Mouse (Mus musculus) retina, embryonic 14.5 days (tissue): ENCODE data around the gene Gpr84.
A peak's percentile ranks its signal among the peaks of the same experiment; 100 is the strongest.

Experiments
- DNase-seq: peaks from one replicate; pipeline ENCODE4 v3.0.0-alpha.2; 2015; ENCODE audit warnings: low spot score

Gene Gpr84

GRCm38 (mm10) chr15:103305792-103306645, 4.4 kb downstream of the Gpr84 start:
- no peak for DNase-seq

DNA sequence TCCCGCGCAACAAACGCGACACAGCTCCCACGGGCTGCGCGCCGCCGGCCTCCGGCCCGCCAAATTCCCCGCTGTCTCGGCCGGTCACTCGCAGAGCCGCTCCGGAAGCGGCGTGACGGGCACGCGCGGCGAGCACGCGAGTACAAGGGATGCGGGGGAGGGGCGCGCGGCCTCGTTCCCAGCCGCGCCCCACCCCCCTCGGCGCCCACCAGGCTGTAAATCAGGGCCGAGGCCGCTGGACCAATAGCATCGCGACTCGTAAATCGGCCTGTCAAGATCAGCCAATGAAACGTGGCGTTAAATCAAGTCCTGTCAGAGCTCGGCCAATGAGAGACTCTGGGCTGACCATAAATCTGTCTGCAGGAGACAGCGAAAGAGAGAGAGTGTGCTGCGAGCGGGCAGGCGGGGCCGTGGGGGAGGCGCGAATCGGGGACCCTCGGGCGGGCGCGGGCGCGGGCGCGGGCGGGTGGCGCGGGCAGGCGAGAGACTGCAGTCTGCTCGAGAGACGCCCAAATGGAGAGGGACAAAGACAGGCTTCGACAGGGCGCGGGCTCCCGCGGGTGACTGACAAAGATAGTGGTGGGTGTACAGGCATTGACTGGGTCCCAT, 5.2 kb downstream of the Gpr84 start:
- peak; percentile 98 for DNase-seq

- peak; percentile 47 for DNase-seq
Measured at GRCm38 (mm10) chr15:103304616-103304969, 5.8 kb downstream of the Gpr84 start.

DNA sequence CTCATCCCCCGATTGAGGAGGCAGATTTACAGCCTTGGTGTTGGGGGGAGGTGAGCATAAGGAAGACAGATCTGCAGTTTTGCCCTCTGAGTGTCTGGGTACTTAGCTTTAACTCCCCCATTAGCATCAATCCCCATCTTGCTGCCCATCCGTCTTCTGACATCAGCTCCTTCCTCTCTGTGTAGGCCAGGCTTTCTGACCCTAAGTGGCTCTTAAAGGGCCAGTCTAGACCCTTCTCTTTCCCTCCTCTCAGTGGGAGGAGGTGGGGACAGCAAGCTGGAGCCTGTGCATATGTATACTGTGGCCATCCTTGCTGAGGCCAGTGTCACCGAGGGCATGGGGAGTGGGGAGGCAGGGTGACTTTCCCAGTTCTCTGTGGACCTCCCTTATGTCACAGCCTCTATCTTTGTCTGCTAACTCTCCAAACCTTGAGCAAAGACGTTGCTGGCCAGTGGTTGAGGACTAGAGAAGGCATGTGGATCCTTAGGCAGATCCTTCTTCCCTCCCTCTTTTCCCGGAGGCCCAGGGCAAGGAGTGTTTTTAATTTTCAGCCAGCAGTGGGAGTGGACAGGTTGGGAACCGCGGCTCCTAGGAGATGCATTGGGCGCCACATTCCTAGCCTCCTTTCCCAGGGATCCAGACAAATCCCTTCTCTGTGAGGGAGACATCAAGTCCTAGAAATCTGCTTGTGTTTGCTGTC, 6.3 kb downstream of the Gpr84 start:
- no peak for DNase-seq

- DNase-seq: no peak
Measured at GRCm38 (mm10) chr15:103302341-103303021, 7.9 kb downstream of the Gpr84 start.

- no peak for DNase-seq
Measured at GRCm38 (mm10) chr15:103301547-103302340, 8.7 kb downstream of the Gpr84 start.

DNA sequence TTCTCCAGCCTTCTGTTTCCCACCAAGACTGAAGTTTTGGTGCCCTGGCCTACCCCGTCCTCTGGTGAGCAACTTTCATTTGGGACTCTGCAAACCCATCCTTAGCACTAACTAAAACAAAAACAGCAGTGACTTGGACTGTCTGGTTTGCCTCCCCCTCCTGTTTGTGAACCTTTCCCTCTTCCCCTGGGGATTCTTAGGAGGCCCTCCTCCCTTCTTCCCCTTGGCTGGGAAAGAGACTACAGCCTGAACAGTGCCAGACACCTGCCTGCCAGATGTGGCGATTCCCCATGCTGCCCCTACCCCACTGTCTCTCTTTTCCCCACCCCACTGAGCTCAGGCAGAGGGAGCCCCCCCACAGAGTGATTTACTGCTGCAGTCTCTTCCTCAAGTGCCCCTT, 9.4 kb downstream of the Gpr84 start:
- DNase-seq: no peak

DNA sequence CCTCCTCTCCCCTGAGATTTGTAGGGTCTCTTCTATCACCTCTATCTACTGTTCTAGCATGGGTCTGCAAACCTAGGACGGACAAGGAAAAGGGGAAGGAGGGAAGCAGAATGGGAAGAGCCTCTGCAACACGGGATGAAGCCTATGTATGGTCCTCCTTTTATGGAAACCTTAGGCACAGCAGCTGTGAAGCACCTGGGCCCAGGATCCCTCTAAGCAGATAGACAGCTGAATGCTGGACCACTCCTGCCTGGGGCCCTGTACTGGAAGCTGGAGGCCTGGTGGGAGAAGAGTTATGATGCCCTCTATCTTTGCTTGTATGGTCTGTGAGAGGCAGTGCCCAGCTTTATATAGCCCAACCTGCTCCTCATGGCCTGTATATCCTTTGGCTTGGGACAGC, 9.9 kb downstream of the Gpr84 start:
- DNase-seq: no peak

DNA sequence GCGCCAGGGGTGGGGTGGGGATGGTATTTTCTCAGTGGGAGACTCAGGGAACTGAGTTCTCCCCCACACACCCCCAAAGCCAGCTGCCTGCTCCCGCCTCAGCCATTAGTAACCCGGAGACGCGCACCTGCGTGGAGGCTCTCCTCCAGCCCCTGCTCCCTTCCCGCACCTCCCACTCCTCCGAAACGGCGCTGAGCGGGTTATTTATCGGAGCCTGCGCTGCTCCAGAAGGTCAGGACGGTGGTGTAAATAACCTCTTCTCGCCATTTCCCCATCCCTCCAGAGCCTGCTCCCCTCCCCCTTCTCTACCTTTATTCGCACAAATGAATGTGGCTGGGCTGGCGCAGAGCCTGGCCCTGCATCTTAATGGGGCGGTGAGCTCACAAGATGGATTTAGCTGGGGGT, 10.3 kb downstream of the Gpr84 start:
- no peak for DNase-seq

GRCm38 (mm10) chr15:103299644-103300043, 10.8 kb downstream of the Gpr84 start:
- no peak for DNase-seq

GRCm38 (mm10) chr15:103298861-103299616, 11.4 kb downstream of the Gpr84 start:
- no peak for DNase-seq

DNA sequence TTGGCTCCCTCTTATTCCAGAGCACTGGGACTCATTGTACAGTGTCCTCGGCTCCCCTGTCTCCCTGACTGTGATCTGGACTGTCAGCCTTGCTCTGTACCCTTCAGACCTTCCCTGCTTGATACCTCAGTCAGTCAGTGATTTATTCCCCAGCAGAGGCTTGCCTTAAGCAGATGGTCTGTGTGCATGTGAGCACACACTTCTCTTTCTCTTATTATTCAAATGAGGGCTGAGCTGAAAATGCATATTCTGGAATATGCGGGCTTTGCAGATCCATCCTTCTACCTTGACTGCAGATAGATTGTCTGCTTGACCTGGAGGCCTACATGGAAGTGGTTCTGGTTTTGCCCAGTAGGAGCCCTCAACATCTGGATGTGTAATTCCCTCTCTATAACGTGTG, 12.4 kb downstream of the Gpr84 start:
- DNase-seq: no peak

DNA sequence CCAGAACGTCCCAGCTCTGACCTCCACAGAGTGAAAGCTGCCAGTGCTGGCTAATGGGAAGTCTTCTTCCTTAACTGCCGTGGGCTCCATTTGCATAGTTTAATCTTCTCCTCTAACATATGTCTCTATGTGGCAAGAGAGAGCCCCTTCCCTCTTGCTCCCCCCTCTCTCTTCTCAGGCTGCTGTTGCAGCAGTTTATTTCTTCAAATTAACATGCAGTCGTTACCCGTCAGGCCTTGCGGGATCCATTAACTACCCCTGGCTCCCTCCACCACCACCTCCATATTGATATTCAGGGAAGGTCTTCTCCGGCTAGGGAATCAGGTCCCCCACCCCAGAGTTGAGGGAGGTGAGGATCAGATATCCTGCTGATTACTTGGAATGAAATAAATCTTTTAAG, 13.1 kb downstream of the Gpr84 start:
- DNase-seq: no peak

GRCm38 (mm10) chr15:103295851-103296250, 14.6 kb downstream of the Gpr84 start:
- DNase-seq: no peak

DNA sequence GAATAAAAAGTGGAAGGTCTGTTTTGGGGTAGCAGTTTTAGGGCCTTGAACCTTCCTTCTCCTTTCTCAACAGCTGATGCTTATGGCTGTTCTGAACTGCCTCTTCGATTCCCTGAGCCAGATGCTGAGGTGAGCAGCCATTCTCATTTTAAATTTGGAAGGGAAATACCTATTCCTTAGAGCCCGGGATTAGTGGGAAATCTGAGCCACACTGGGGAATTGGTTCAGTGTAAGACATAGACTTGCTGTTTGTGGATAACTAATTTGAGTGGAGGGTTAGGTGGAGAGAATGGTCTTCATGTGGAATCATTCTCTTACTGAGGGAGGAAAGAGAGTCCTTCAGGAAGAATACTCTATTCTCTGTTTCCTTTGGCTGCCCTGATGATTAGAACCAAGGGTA, 15.8 kb downstream of the Gpr84 start:
- no peak for DNase-seq

GRCm38 (mm10) chr15:103293375-103293774, 17.0 kb downstream of the Gpr84 start:
- no peak for DNase-seq

DNA sequence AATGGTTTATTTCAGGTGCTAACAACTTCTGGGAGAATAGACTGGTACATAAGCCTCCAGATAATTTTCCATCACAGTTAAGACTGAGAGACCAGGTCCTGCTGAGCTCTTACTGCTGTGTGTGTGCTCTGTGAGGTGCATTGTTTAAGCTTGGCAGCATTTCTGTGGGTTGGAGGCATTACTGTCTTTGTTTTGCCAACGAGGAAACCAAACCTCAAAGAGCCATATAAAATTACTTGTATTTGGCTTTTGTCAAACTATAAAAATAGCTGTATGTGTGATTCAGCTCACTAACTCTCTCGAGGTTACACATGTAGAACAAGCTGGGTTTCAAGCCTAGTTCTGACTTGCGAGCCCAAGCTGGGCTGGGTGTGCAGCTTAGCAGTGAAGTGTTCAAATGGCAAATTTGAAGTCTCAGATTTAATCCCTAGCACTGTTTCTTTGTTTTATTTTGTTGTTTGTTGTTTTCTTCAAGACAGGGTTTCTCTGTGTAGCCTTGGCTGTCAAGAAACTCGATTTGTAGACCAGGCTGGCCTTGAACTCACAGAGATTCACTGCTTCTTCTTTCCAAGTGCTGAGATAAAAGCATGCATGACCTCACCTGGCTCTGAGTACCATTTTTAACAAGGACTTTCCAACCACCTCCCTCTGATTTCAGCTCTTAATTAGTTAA, 17.6 kb downstream of the Gpr84 start:
- DNase-seq: no peak

DNA sequence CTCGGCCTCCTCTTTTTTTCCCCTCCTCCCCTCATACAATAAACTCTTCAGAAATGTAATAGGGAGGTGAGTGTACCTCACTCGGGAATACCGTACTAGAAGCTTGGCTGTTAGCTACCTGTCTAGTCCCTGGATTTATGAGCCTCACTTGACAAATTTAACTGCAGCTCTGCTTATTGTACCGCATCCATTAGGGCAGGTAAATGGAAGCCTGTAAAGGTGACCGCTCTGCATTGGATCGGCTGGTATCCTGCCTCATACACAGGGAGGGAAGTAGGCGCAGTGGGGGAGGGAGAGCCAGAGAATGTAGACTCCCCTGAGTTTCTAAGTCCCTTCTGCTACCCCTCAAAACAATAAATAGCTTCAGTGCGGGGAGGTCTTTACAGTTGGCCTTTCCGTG, 19.6 kb downstream of the Gpr84 start:
- DNase-seq: no peak

DNA sequence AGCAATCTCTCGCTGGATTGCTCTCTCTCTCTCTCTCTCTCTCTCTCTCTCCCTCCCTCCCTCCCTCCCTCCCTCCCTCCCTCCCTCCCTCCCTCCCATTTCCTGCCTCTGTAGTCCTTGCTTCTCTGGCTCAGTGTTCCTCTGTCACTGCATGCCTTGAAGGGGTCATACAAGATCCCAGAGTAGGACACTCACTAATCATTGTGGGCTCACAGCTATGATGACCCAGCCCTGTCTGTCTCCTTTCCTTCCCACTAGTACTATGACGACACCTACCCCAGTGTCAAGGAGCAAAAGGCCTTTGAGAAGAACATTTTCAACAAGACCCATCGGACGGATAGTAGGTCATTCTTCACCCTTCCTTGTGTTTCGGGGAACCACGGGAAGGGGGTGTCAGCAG, 20.0 kb downstream of the Gpr84 start:
- DNase-seq: no peak

- DNase-seq: no peak
Measured at GRCm38 (mm10) chr15:103289600-103289999, 20.8 kb downstream of the Gpr84 start.
